Mouse (Mus musculus): ENCODE measurements around the gene Hyal1. TPM values are rescaled to one million over a fixed set of nuclear protein-coding genes. Genes with fewer than 3 reads are reported as not detected.

Gene Hyal1
- polyA plus RNA-seq, 1 experiment from 2014 or later = 8.5 TPM

DNA sequence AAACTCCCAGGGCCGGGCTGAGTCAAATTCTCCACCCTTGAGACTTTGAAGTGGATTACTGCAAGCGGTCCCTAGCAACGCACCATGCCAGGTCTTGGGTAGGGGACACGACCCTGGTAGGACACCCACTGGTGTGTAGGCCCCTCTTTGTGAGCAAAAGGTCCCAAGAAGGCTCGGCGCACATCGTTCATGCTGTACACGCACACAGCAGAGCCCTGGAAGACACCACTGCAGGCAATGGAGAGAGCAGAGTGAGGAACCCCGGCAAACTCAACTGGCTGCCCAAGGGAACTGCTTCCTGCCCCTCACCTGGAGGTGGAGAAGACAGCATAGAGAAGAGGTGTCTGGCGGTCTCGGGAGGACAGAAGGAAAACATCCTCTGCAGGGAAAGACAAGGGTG is 24.5 kb downstream of the Hyal1 start:
- H3K9me3 ChIP-seq (replicated peaks) = no peaks in the 10 kb centered on the region
- H3K4me3 ChIP-seq (replicated peaks) = no peak overlapping the region
- no peaks in the 10 kb centered on the region for H3K36me3 ChIP-seq
- no peaks in the 10 kb centered on the region for H3K27me3 ChIP-seq (replicated peaks)
- H3K4me1 ChIP-seq = peaks cover 16% of the 10 kb centered on the region
- 88% methylated on average over 11 of the region's 11 CpGs for WGBS
- no peak overlapping the region for H3K9ac ChIP-seq (replicated peaks)
- no peak overlapping the region for H3K4me2 ChIP-seq
- ATAC-seq (ENCODE audit: low FRiP score) = no peak
- H3K27ac ChIP-seq (replicated peaks) = no peak overlapping the region

DNA sequence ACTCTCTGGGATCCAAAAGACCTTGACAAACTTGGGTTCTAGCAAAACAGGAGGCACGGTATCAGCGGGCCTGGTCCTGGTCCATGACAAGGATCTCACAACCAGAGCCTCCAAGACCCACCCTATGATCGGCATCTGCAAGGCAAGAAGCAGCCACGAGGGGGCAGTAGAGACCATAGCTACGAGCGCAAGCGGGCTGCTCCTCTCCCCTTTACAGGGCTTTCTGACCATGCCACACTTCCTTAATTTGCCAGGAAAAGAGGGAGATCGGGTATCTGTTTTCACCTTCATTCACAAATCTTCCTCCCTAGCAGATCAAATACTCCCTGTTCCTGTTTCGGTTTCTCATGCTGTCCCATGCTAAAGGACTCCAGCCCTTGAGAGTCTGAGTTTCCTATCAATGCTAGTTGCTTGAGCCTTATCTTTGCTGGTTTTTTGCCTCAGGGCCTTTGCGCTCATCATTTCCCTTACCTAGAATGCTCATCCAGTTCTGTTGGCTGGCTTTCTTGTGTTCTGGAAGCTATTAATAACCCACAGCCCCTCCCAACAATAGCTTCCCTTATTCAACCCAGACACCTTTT is 25.4 kb downstream of the Hyal1 start:
- H3K27ac ChIP-seq (replicated peaks) = peak overlapping the region; percentile 64
- ATAC-seq (ENCODE audit: low FRiP score) = peak; percentile 62; the same call in 1 of the 2 replicates
- 14% methylated on average over 10 of the region's 10 CpGs for WGBS

DNA sequence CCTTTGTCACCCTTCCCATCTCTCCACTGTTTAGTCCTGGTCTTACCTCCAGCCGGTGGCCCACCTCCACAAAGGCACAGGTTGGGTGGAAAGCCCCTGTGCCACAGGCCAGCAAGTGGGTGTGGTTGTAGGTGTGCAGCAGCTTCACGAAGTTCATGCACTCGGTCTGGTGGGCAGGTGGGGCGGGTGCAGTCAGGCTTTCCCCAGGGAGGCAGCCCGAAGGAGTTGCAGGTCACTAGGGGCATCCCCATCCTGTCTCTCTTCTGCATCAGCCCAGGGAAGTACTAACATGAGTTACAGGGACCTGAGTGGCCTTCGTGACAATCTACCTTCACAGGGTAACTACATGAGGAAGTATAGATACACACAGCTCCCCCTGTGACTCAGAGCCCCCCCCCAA is 26.5 kb downstream of the Hyal1 start:
- no peaks in the 10 kb centered on the region for H3K9me3 ChIP-seq (replicated peaks)
- H3K4me2 ChIP-seq = no peak overlapping the region
- WGBS = 79% methylated on average over 6 of the region's 6 CpGs
- ATAC-seq (ENCODE audit: low FRiP score) = no peak
- H3K27me3 ChIP-seq (replicated peaks) = no peaks in the 10 kb centered on the region
- no peaks in the 10 kb centered on the region for H3K36me3 ChIP-seq
- peaks cover 29% of the 10 kb centered on the region for H3K4me1 ChIP-seq
- H3K27ac ChIP-seq (replicated peaks) = no peak overlapping the region
- no peak overlapping the region for H3K4me3 ChIP-seq (replicated peaks)
- H3K9ac ChIP-seq (replicated peaks) = no peak overlapping the region

More for the DNA sequence above, 25.4 kb downstream of the Hyal1 start:
- no peaks in the 10 kb centered on the region for H3K27me3 ChIP-seq (replicated peaks)
- no peak overlapping the region; the same call in 1 of the 2 replicates for H3K4me2 ChIP-seq
- H3K4me1 ChIP-seq = peaks cover 20% of the 10 kb centered on the region
- H3K4me3 ChIP-seq (replicated peaks) = no peak overlapping the region
- H3K36me3 ChIP-seq = no peaks in the 10 kb centered on the region
- H3K9me3 ChIP-seq (replicated peaks) = no peaks in the 10 kb centered on the region
- no peak overlapping the region for H3K9ac ChIP-seq (replicated peaks)

DNA sequence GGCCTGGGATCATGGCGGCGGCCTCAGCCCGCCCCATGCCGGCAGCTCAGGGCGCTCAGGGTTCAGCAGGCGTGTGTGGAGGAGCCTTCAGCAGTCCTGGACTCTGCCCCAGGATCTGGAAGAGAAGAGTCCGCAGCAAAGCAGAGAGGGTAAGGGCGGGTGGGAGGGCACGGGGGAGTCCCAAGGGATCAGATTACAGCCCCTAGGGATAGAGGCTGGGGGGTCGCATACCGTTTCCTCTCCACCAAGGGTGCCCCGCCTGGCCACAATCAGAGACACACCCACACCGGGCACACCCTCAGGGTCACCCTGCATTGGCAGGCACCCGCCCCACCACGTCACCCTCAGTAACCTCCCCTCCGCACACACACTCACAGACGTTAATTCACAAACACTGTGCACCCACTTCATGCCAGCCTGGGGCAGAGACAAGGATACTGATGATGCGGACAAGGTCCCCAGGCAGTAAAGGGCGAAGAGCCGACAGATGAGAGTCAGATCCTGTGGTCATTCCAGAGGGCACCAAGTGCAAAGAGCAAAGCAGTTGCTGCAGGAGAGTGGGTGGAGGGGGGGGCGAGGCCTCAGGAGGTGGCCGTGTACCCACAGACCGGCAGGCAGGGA is 28.4 kb downstream of the Hyal1 start:
- Histone ChIP-seq H3K27me3 (replicated peaks) (no peaks in the 10 kb centered on the region), H3K36me3 (no peaks in the 10 kb centered on the region), H3K4me1 (peaks cover 37% of the 10 kb centered on the region), H3K27ac (replicated peaks) (no peak overlapping the region), H3K4me3 (replicated peaks) (no peak overlapping the region), H3K9me3 (replicated peaks) (no peaks in the 10 kb centered on the region), H3K9ac (replicated peaks) (no peak overlapping the region), H3K4me2 (peak overlapping the region; percentile 41)
- no peak for ATAC-seq (ENCODE audit: low FRiP score)
- 38% methylated on average over 23 of the region's 23 CpGs for WGBS

DNA sequence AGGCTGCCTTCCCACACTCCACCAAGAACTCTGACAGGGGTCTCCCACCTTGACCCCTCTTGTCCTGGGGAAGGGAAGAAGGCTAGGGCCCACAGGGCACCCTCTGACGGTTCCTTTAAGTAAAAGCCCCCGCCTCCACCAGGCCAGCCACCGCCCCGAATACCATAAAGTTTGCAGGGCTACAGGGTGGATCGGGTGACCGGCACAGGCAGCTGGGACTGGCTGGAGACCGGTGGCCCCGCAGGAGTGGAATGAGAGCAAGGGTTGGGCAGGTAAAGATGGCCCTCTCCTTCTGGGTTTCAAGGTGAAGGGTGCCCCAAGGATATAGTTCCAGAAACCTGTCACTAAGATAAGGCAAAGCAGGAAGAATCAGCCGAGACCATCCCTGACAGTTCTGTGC is 29.9 kb downstream of the Hyal1 start:
- peak overlapping the region; percentile 22; the same call in 1 of the 2 replicates for H3K4me2 ChIP-seq
- no peak overlapping the region for H3K27ac ChIP-seq (replicated peaks)
- no peak for ATAC-seq (ENCODE audit: low FRiP score)
- WGBS = 22% methylated on average over 9 of the region's 9 CpGs
- H3K9me3 ChIP-seq (replicated peaks) = no peaks in the 10 kb centered on the region
- H3K27me3 ChIP-seq (replicated peaks) = no peaks in the 10 kb centered on the region
- H3K36me3 ChIP-seq = no peaks in the 10 kb centered on the region
- H3K4me3 ChIP-seq (replicated peaks) = no peak overlapping the region
- peaks cover 41% of the 10 kb centered on the region for H3K4me1 ChIP-seq
- H3K9ac ChIP-seq (replicated peaks) = no peak overlapping the region

DNA sequence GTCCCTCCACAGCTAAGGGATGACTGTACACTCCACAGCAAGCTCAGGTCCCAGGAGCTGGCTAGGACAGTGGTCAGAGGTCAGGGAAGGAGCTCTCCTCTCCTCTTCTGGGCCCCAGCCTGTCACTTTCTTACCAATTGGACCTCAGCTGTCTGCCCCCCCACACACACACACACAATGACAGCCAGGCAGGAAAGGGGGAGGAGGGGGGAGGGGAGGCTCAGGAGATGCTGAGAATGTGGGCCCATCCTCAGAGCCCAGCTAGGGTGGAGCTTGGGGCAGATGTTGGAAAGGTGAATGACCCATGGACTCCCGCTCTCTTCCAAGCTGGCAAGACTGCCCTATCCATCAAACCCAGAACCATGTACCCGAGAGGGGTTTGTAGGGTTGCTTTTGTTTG is 30.3 kb downstream of the Hyal1 start:
- Histone ChIP-seq H3K9ac (replicated peaks) (no peak overlapping the region), H3K4me1 (peaks cover 42% of the 10 kb centered on the region), H3K9me3 (replicated peaks) (no peaks in the 10 kb centered on the region), H3K4me3 (replicated peaks) (no peak overlapping the region), H3K4me2 (peak overlapping the region; percentile 22; the same call in 1 of the 2 replicates), H3K36me3 (no peaks in the 10 kb centered on the region), H3K27ac (replicated peaks) (no peak overlapping the region), H3K27me3 (replicated peaks) (no peaks in the 10 kb centered on the region)
- no peak for ATAC-seq (ENCODE audit: low FRiP score)
- WGBS = 52% methylated on average over 2 of the region's 2 CpGs

DNA sequence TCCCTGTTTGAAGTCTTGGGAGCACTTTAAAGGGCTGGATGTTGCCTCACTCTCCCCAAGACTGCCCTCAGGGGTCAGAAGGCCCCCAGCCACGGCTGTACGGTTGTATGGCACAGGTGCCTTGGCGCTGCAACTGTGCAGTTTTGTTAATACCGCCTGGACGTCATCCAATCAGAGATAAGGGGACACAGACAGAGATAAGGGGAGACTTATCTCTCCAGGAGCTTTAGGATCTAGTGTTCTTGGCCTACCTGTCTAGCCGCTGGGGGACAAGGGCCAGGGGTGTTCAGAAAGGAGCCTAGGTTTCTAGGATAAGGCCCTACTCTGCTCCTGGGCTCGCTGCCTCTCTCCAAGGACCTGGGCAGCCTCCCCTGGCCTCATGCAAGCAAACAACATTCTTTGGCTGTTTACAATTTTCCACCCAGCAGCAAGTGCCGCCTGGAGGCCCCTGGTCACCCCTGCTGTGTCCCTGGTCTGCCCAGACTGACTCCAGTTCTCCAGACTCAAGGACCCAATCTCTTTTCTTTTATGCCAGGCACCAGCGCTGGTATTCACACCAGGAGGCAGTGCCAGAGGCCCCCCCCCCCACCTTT is 31.0 kb downstream of the Hyal1 start:
- no peak overlapping the region for H3K4me3 ChIP-seq (replicated peaks)
- no peaks in the 10 kb centered on the region for H3K27me3 ChIP-seq (replicated peaks)
- no peaks in the 10 kb centered on the region for H3K36me3 ChIP-seq
- no peak overlapping the region for H3K4me2 ChIP-seq
- H3K9me3 ChIP-seq (replicated peaks) = no peaks in the 10 kb centered on the region
- WGBS = 61% methylated on average over 9 of the region's 9 CpGs
- peaks cover 42% of the 10 kb centered on the region for H3K4me1 ChIP-seq
- no peak overlapping the region for H3K27ac ChIP-seq (replicated peaks)
- no peak overlapping the region for H3K9ac ChIP-seq (replicated peaks)
- no peak for ATAC-seq (ENCODE audit: low FRiP score)

DNA sequence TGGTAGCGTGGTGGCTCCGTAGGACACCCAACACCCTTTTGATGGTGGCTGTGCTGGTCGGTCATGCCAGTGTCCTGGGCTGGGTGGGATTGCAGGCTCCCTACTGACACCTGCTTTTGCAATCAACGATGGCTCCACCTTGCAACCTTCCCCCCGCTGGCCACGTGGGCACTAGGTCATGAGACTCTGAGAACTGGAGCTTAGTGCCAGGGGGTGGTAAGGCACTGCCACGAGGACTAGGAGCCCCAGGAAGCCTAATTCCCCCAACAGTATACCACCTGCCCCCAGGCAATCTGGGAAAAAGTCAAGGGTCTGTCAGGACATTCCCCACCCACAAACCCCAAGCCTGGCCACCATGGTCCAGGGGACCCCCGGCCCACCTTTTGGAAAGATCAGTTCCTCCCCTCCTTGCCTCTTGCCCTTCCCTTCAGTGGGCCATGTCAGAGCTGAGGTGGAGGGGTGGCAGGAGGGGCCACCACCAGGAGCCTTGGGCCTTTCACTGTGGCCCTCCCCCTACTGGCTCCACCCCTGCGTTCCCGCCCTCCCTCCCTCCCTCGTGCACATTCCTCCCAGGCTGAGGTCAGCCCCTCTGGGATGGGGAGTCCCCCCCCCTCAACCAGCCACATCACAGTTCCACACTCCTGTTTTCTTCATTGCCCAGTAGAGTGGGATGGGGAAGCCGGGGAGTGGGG is 32.2 kb downstream of the Hyal1 start, which contains the start of gene Sema3b:
Sema3b (minus strand) TSS at position 489 of the 692 bp plus-strand sequence.
- Histone ChIP-seq H3K4me2 (no peak within 1 kb of the TSS), H3K36me3 (0 out of 2 replicates have a peak, but pooled peaks cover 2% of the 10 kb centered on the region), H3K27ac (replicated peaks) (no peak within 1 kb of the TSS), H3K9ac (replicated peaks) (no peak within 1 kb of the TSS), H3K4me3 (replicated peaks) (no peak within 1 kb of the TSS), H3K27me3 (replicated peaks) (no peaks in the 10 kb centered on the region), H3K9me3 (replicated peaks) (no peaks in the 10 kb centered on the region), H3K4me1 (peaks cover 51% of the 10 kb centered on the region)
- 42% methylated on average over 11 of the region's 12 CpGs for WGBS
- ATAC-seq (ENCODE audit: low FRiP score) = no peak

DNA sequence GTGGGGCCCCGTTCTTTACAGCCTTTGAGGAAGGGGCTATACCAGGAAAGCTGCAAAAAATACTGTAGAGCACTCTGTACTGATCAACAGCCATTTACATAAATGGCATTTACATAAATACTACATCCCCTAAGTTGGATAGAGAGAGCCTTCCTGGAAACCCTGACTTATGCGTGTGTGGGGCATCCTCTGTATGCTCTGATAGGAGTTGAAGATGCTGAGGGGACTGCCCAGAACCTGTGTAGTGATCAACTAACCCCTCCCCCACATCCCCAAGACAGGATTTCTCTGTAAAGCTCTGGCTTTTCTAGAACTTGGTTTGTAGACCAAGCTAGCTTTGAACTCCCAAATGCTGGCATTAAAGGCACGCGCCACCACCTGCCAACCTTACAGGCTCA is 32.7 kb downstream of the Hyal1 start:
- Histone ChIP-seq H3K9ac (replicated peaks) (no peak overlapping the region), H3K36me3 (0 out of 2 replicates have a peak, but pooled peaks cover 6% of the 10 kb centered on the region), H3K4me3 (replicated peaks) (no peak overlapping the region), H3K27me3 (replicated peaks) (no peaks in the 10 kb centered on the region), H3K4me2 (no peak overlapping the region), H3K4me1 (peaks cover 51% of the 10 kb centered on the region), H3K9me3 (replicated peaks) (no peaks in the 10 kb centered on the region), H3K27ac (replicated peaks) (no peak overlapping the region)
- ATAC-seq (ENCODE audit: low FRiP score) = no peak
- WGBS = 72% methylated on average over 4 of the region's 4 CpGs

DNA sequence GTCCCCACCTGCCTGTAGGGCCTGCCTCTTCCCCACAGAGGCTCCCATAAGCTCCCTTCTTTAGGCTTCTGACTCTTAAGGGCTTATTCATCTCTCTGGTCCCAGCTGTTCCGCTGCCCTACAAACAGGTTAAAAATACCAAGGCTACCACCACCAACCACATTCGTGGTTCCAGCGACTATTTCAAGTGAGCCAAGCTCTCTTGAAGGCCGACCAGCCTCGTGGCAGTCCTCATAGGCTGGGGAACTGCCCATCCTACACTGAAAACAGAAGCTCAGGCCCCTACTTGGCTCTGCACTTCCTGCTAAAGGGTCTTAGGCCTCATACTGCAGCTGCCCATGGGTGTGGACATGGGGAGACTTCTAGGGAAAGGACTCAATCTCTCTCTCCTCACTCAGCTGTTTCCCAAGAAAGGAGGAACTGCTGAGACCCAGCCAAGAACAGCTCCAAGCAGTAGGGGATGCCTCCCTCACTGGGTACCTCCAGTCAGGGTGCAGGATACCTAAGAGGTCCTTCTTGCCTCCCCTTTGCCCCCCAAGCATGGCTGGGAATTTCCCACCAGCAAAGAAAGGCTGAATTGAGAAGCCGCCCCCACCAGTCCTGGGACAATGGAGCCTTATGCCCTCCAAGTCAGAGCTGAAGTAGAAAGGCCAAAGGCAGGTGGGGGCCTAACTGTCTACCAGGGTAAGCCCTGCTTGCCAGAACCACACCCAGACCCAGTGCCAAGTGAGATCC is 34.9 kb downstream of the Hyal1 start:
- H3K4me1 ChIP-seq = peaks cover 49% of the 10 kb centered on the region
- no peak; the same call in 1 of the 2 replicates for ATAC-seq (ENCODE audit: low FRiP score)
- peak overlapping the region; percentile 57 for H3K9ac ChIP-seq (replicated peaks)
- peaks cover 28% of the 10 kb centered on the region for H3K36me3 ChIP-seq
- WGBS = 65% methylated on average over 6 of the region's 6 CpGs
- no peaks in the 10 kb centered on the region for H3K27me3 ChIP-seq (replicated peaks)
- H3K27ac ChIP-seq (replicated peaks) = peak overlapping the region; percentile 97
- H3K4me3 ChIP-seq (replicated peaks) = peak overlapping the region; percentile 33
- H3K9me3 ChIP-seq (replicated peaks) = no peaks in the 10 kb centered on the region
- peak overlapping the region; percentile 61 for H3K4me2 ChIP-seq

Data from neural tube, embryonic 15.5 days (tissue).